Mouse (Mus musculus) forebrain, embryonic 15.5 days (tissue): ENCODE data around the gene Cish. TPM values are rescaled to one million over a fixed set of nuclear protein-coding genes. Genes with fewer than 3 reads are reported as not detected.

Experiments
- ATAC-seq: fragments of 200-750 bp; cut with Nextera tagmentation; replicated peaks from 2 replicates; pipeline ENCODE4 v1.8.0; 2017; ENCODE audit warnings: mild to moderate bottlenecking, moderate TSS enrichment, moderate library complexity
- H3K27ac ChIP-seq: fragments of 300-500 bp; sonication (generic); replicated peaks from 2 replicates; pipeline ENCODE4 v1.5.1; 2015; ENCODE audit warnings: mild to moderate bottlenecking, inconsistent platforms
- H3K27me3 ChIP-seq: fragments of 300-500 bp; sonication (generic); 2 replicates; pipeline ENCODE4 v1.6.1; 2015; ENCODE audit warnings: inconsistent platforms
- H3K36me3 ChIP-seq: fragments of 300-500 bp; sonication (generic); 2 replicates; pipeline ENCODE4 v1.6.1; 2015; ENCODE audit warnings: mild to moderate bottlenecking, inconsistent platforms
- H3K4me1 ChIP-seq: fragments of 300-500 bp; sonication (generic); 2 replicates; pipeline ENCODE4 v1.6.1; 2015; ENCODE audit warnings: inconsistent platforms
- H3K4me2 ChIP-seq: fragments of 300-500 bp; sonication (generic); replicated peaks from 2 replicates; pipeline ENCODE4 v1.6.1; 2015; ENCODE audit warnings: mild to moderate bottlenecking, inconsistent platforms
- H3K4me3 ChIP-seq: fragments of 300-500 bp; sonication (generic); 2 replicates; pipeline ENCODE4 v1.5.1; 2015; ENCODE audit warnings: mild to moderate bottlenecking, inconsistent platforms
- H3K9ac ChIP-seq: fragments of 300-500 bp; sonication (generic); replicated peaks from 2 replicates; pipeline ENCODE4 v1.6.1; 2015; ENCODE audit warnings: mild to moderate bottlenecking, inconsistent platforms
- H3K9me3 ChIP-seq: fragments of 300-500 bp; sonication (generic); 2 replicates; pipeline ENCODE4 v1.6.1; 2016; ENCODE audit warnings: inconsistent platforms
- WGBS: fragments of 180-500 bp; shearing (Covaris S2); methylation state at CpG from one replicate; pipeline ENCODE4 v1.1.7; 2015; ENCODE audit warnings: mixed read lengths; 5-methylcytosine and 5-hydroxymethylcytosine counted together
- polyA plus RNA-seq: library from polyadenylated mRNA; unstranded; fragments of >200 nt; fragmentation: Nextera tagmentation; extraction: Ambion mirVana; gene quantifications from 2 replicates; pipeline ENCODE4 v1.2.1, GENCODE M21; 2015

The Cish gene
- polyA plus RNA-seq, 1 experiment from 2014 or later: 9.5 TPM

GRCm38 (mm10) chr9:107278527-107279377, 17.1 kb upstream of the Cish start:
- Histone ChIP-seq H3K9me3 (no peaks in the 10 kb centered on the region), H3K9ac (no peak overlapping the region), H3K27ac (no peak overlapping the region), H3K36me3 (no peaks in the 10 kb centered on the region), H3K4me1 (peaks cover 17% of the 10 kb centered on the region), H3K4me3 (no peak overlapping the region), H3K4me2 (no peak overlapping the region), H3K27me3 (no peaks in the 10 kb centered on the region)
- 46% methylated on average over 8 of the region's 8 CpGs for WGBS
- ATAC-seq: peak; percentile 58; the same call in 1 of the 2 replicates

GRCm38 (mm10) chr9:107279378-107280321, 16.2 kb upstream of the Cish start:
- H3K4me3 ChIP-seq: no peak overlapping the region
- H3K4me1 ChIP-seq: peaks cover 17% of the 10 kb centered on the region
- no peak overlapping the region for H3K4me2 ChIP-seq
- ATAC-seq: no peak; the same call in 1 of the 2 replicates
- 30% methylated on average over 16 of the region's 16 CpGs for WGBS
- no peak overlapping the region for H3K9ac ChIP-seq
- H3K27me3 ChIP-seq: no peaks in the 10 kb centered on the region
- H3K27ac ChIP-seq: no peak overlapping the region
- H3K36me3 ChIP-seq: no peaks in the 10 kb centered on the region
- no peaks in the 10 kb centered on the region for H3K9me3 ChIP-seq

- 54% methylated on average over 13 of the region's 13 CpGs for WGBS
- Histone ChIP-seq H3K36me3 (no peaks in the 10 kb centered on the region), H3K4me1 (peaks cover 17% of the 10 kb centered on the region), H3K27ac (no peak overlapping the region), H3K4me2 (no peak overlapping the region), H3K4me3 (no peak overlapping the region), H3K9me3 (no peaks in the 10 kb centered on the region), H3K9ac (no peak overlapping the region), H3K27me3 (no peaks in the 10 kb centered on the region)
- ATAC-seq: no peak
These were observed 15.4 kb upstream of the Cish start for GRCm38 (mm10) chr9:107280322-107281027.

GRCm38 (mm10) chr9:107281241-107281987, 14.4 kb upstream of the Cish start:
- no peak overlapping the region for H3K4me2 ChIP-seq
- H3K36me3 ChIP-seq: no peaks in the 10 kb centered on the region
- no peak overlapping the region for H3K4me3 ChIP-seq
- peaks cover 17% of the 10 kb centered on the region for H3K4me1 ChIP-seq
- no peak overlapping the region for H3K27ac ChIP-seq
- H3K9ac ChIP-seq: no peak overlapping the region
- WGBS: 86% methylated on average over 5 of the region's 5 CpGs
- H3K9me3 ChIP-seq: no peaks in the 10 kb centered on the region
- no peaks in the 10 kb centered on the region for H3K27me3 ChIP-seq
- no peak for ATAC-seq

GRCm38 (mm10) chr9:107282951-107283350, 12.9 kb upstream of the Cish start:
- no peak for ATAC-seq
- no peaks in the 10 kb centered on the region for H3K9me3 ChIP-seq
- no peaks in the 10 kb centered on the region for H3K27me3 ChIP-seq
- H3K27ac ChIP-seq: no peak overlapping the region
- H3K36me3 ChIP-seq: no peaks in the 10 kb centered on the region
- H3K4me1 ChIP-seq: peaks cover 17% of the 10 kb centered on the region
- no peak overlapping the region for H3K9ac ChIP-seq
- H3K4me3 ChIP-seq: no peak overlapping the region
- 87% methylated on average over 9 of the region's 9 CpGs for WGBS
- no peak overlapping the region for H3K4me2 ChIP-seq

- Histone ChIP-seq H3K4me2 (no peak overlapping the region), H3K4me3 (no peak overlapping the region)
- WGBS: 21% methylated on average over 3 of the region's 3 CpGs
These were observed 10.8 kb upstream of the Cish start for GRCm38 (mm10) chr9:107285009-107285408.

GRCm38 (mm10) chr9:107287294-107287693, 8.5 kb upstream of the Cish start:
- Histone ChIP-seq H3K27ac (no peak overlapping the region), H3K4me3 (no peak overlapping the region), H3K27me3 (no peaks in the 10 kb centered on the region), H3K4me2 (no peak overlapping the region), H3K9ac (no peak overlapping the region), H3K9me3 (no peaks in the 10 kb centered on the region), H3K4me1 (peaks cover 12% of the 10 kb centered on the region), H3K36me3 (no peaks in the 10 kb centered on the region)
- 83% methylated on average over 2 of the region's 2 CpGs for WGBS
- no peak for ATAC-seq

More at GRCm38 (mm10) chr9:107285009-107285408, 10.8 kb upstream of the Cish start:
- ATAC-seq: no peak
- Histone ChIP-seq H3K4me1 (peaks cover 12% of the 10 kb centered on the region), H3K36me3 (no peaks in the 10 kb centered on the region), H3K27me3 (no peaks in the 10 kb centered on the region), H3K9me3 (no peaks in the 10 kb centered on the region), H3K27ac (no peak overlapping the region), H3K9ac (no peak overlapping the region)

- no peaks in the 10 kb centered on the region for H3K36me3 ChIP-seq
- H3K27ac ChIP-seq: no peak overlapping the region
- no peaks in the 10 kb centered on the region for H3K9me3 ChIP-seq
- ATAC-seq: no peak
- 95% methylated on average over 14 of the region's 14 CpGs for WGBS
- no peak overlapping the region for H3K9ac ChIP-seq
- no peak overlapping the region for H3K4me3 ChIP-seq
- H3K27me3 ChIP-seq: no peaks in the 10 kb centered on the region
- H3K4me2 ChIP-seq: no peak overlapping the region
- peaks cover 12% of the 10 kb centered on the region for H3K4me1 ChIP-seq
These were observed 7.6 kb upstream of the Cish start for GRCm38 (mm10) chr9:107288105-107288650.

- Histone ChIP-seq H3K36me3 (no peaks in the 10 kb centered on the region), H3K9ac (no peak overlapping the region), H3K9me3 (no peaks in the 10 kb centered on the region), H3K4me2 (peak overlapping the region; percentile 78), H3K27ac (no peak overlapping the region), H3K27me3 (no peaks in the 10 kb centered on the region), H3K4me3 (no peak overlapping the region), H3K4me1 (peaks cover 12% of the 10 kb centered on the region)
- no peak for ATAC-seq
- WGBS: 29% methylated on average over 8 of the region's 8 CpGs
These were observed 7.1 kb upstream of the Cish start for GRCm38 (mm10) chr9:107288711-107289110.

- Histone ChIP-seq H3K36me3 (no peaks in the 10 kb centered on the region), H3K4me2 (peak within 1 kb of the TSS; percentile 78), H3K9ac (peak within 1 kb of the TSS; percentile 42), H3K4me3 (peak within 1 kb of the TSS; percentile 37), H3K4me1 (peaks cover 12% of the 10 kb centered on the region), H3K27me3 (no peaks in the 10 kb centered on the region), H3K9me3 (no peaks in the 10 kb centered on the region), H3K27ac (no peak within 1 kb of the TSS)
- WGBS: 3% methylated on average over 49 of the region's 49 CpGs
- ATAC-seq: peak; percentile 65
These were observed 6.4 kb upstream of the Cish start, which contains the start of gene Mapkapk3 for GRCm38 (mm10) chr9:107289211-107290076. Mapkapk3 (minus strand) TSS chr9:107289877.
